Mouse (Mus musculus): ENCODE results near the gene Ten1. TPM values are rescaled to one million over a fixed set of nuclear protein-coding genes. Genes with fewer than 3 reads are reported as not detected.

Gene Ten1
- total and polyA plus RNA-seq, 3 experiments: 70.4 to 76.5 (median 74.4) TPM

GRCm38 (mm10) chr11:116195252-116195651 is 3.4 kb upstream of the Ten1 start:
- H3K4me3 ChIP-seq (replicated peaks in 1 of 3; ENCODE audit: low read depth in 2 of 3, low read length in 2 of 3, poor library complexity in 1 of 3): peak overlapping the region in 1 of 3 experiments; percentile 14
- peak overlapping the region; percentile 59 for H3K27ac ChIP-seq (ENCODE audit: insufficient read depth, low read depth)
- TF ChIP-seq ZNF384 (IDR thresholded peaks at IDR 0.05; ENCODE audit: low read depth, low read length) (0 out of 2 replicates have a peak, but pooled peaks have one; percentile 2), IRF4 (IDR thresholded peaks at IDR 0.05; ENCODE audit: low read depth, low read length) (peak; percentile 21; the same call in 1 of the 2 replicates), MXI1 (IDR thresholded peaks at IDR 0.05; ENCODE audit: low read depth, low read length) (no peak), RAD21 (IDR thresholded peaks at IDR 0.05; ENCODE audit: low read depth, low read length) (no peak), MEF2A (IDR thresholded peaks at IDR 0.05; ENCODE audit: borderline replicate concordance, low read depth, low read length) (no peak), PAX5 (IDR thresholded peaks at IDR 0.05; ENCODE audit: low read length) (no peak), POLR2A (IDR thresholded peaks at IDR 0.05; ENCODE audit: low read depth, low read length) (peak; percentile 30; the same call in 1 of the 2 replicates), HCFC1 (IDR thresholded peaks at IDR 0.05; ENCODE audit: low read depth, low read length) (peak; percentile 59), KAT2A (IDR thresholded peaks at IDR 0.05; ENCODE audit: insufficient replicate concordance, low read length) (no peak), MAX (IDR thresholded peaks at IDR 0.05; ENCODE audit: low read length) (no peak), CHD2 (IDR thresholded peaks at IDR 0.05; ENCODE audit: low read length) (no peak), ELF1 (IDR thresholded peaks at IDR 0.05; ENCODE audit: low read depth, low read length) (peak; percentile 74), USF2 (conservative IDR thresholded peaks at IDR 0.05; ENCODE audit: low read depth, low read length) (no peak), NELFE (IDR thresholded peaks at IDR 0.05; ENCODE audit: low read depth, low read length) (no peak), ZC3H11A (IDR thresholded peaks at IDR 0.05; ENCODE audit: low read depth, low read length) (no peak), SMC3 (IDR thresholded peaks at IDR 0.05; ENCODE audit: low read depth, low read length) (no peak), TBP (conservative IDR thresholded peaks at IDR 0.05; ENCODE audit: low read depth, low read length) (no peak), NRF1 (IDR thresholded peaks at IDR 0.05; ENCODE audit: low read depth, low read length) (no peak), MYC (IDR thresholded peaks at IDR 0.05; ENCODE audit: low read depth, low read length) (no peak; the same call in 1 of the 2 replicates), ZKSCAN1 (IDR thresholded peaks at IDR 0.05; ENCODE audit: borderline replicate concordance, low read depth, low read length) (no peak), MAFK (IDR thresholded peaks at IDR 0.05; ENCODE audit: insufficient replicate concordance, low read length) (no peak), POLR2AphosphoS2 (IDR thresholded peaks at IDR 0.05; ENCODE audit: low read depth, low read length) (no peak), CTCF (conservative IDR thresholded peaks at IDR 0.05 in 1 of 2, IDR thresholded peaks at IDR 0.05 in 1 of 2; ENCODE audit: low read depth in 2 of 2, low read length in 2 of 2) (peak; percentile 22 to 30; a peak in 3 of 4 replicates), UBTF (IDR thresholded peaks at IDR 0.05; ENCODE audit: low read depth, low read length) (no peak), SIN3A (IDR thresholded peaks at IDR 0.05; ENCODE audit: low read length) (no peak), CHD1 (IDR thresholded peaks at IDR 0.05; ENCODE audit: low read depth, low read length) (no peak), GABPA (IDR thresholded peaks at IDR 0.05; ENCODE audit: insufficient replicate concordance, low read depth, low read length) (no peak), ZMIZ1 (IDR thresholded peaks at IDR 0.05; ENCODE audit: low read depth, low read length) (no peak), EP300 (IDR thresholded peaks at IDR 0.05; ENCODE audit: low read length) (no peak), JUND (conservative IDR thresholded peaks at IDR 0.05; ENCODE audit: low read depth, low read length) (no peak), RCOR1 (conservative IDR thresholded peaks at IDR 0.05; ENCODE audit: low read depth, low read length) (no peak), TCF12 (IDR thresholded peaks at IDR 0.05; ENCODE audit: low read depth, low read length) (no peak), JUN (IDR thresholded peaks at IDR 0.05; ENCODE audit: insufficient read depth, low read depth, low read length) (no peak), BHLHE40 (IDR thresholded peaks at IDR 0.05; ENCODE audit: low read depth, low read length) (no peak; the same call in 1 of the 2 replicates), ETS1 (conservative IDR thresholded peaks at IDR 0.05; ENCODE audit: low read depth, low read length) (no peak), E2F4 (IDR thresholded peaks at IDR 0.05; ENCODE audit: insufficient replicate concordance, low read depth, low read length) (no peak), USF1 (IDR thresholded peaks at IDR 0.05; ENCODE audit: low read depth, low read length) (no peak), MAZ (IDR thresholded peaks at IDR 0.05; ENCODE audit: low read depth, low read length) (no peak)

More at GRCm38 (mm10) chr11:116195252-116195651, 3.4 kb upstream of the Ten1 start:
- dilution Hi-C loops (cut with MboI; ENCODE audit: extremely low pct_ligation_motif_present, extremely low pct_unique_long_range_greater_than_20kb, low sequenced_read_pairs) (no loop called here), in situ Hi-C loops (cut with MboI; ENCODE audit: low pct_ligation_motif_present, low pct_unique_long_range_greater_than_20kb, low sequenced_read_pairs) (no loop called here)
- Histone ChIP-seq H3K4me2 (ENCODE audit: insufficient read depth, low read depth, poor library complexity, severe bottlenecking) (peak overlapping the region; percentile 52), H3K9ac (ENCODE audit: insufficient read depth, low read depth) (peak overlapping the region; percentile 63), H3K79me2 (replicated peaks; ENCODE audit: control insufficient read depth, extremely low read depth, insufficient read depth, poor library complexity, severe bottlenecking) (peaks cover 10% of the 10 kb centered on the region), H3K4me1 (ENCODE audit: control insufficient read depth in 1 of 2, insufficient read depth in 2 of 2) (peaks cover 14 to 40% of the 10 kb centered on the region in 2 experiments), H3K36me3 (replicated peaks in 1 of 2; ENCODE audit: control insufficient read depth in 1 of 2, insufficient read depth in 1 of 2, low read length in 1 of 2) (peaks cover 9 to 27% of the 10 kb centered on the region in 2 experiments), H3K27me3 (replicated peaks) (no peaks in the 10 kb centered on the region), H3K9me3 (replicated peaks; ENCODE audit: low read length) (no peaks in the 10 kb centered on the region)
- peak; percentile 50 for DNase-seq (ENCODE audit: extremely low read depth)
